9 mouse cellular contexts compared by ENCODE assay signal in the genomic region with DNA sequence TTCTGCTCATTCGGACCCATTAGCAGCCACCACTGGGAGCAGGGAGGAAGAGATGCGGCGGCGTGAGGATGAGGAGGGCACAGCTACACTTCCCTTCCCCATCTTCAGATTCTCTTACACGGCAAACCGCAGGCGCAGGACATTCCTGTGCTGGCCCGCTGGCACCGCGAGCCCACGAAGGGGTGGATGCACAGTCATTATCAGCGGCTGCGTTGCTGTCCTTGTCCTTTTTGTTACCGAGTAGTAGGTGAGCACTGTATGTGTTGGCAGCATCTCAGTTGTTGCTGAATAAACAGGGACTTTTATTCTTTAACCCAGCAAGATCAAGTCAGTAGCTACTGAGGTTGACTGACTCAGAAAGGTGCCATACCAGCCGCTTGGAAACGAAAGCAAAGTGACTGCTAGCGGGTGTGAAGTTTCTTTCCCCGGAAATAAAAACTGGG. TPM values are rescaled to one million over a fixed set of nuclear protein-coding genes. Genes with fewer than 3 reads are reported as not detected.
DNase-seq lines count a peak whose midpoint lies in the region; ATAC-seq and TF ChIP-seq lines count a peak whose summit lies in the region.
"Had no signal": no experiment of that assay in that cellular context is flagged by ENCODE, and none has a peak within 500 bp of the region (broad histone marks: within the 10 kb centered on the region; RNA-seq: fewer than 3 reads in every experiment).

No protein-coding gene starts in this region.

- DNase-seq in left cerebral cortex, adult 2 months (ENCODE audit: extremely low spot score in 1 of 2, low spot score in 2 of 2), result no peak
- DNase-seq in left cerebral cortex, postnatal 10 days (ENCODE audit: extremely low spot score in 1 of 2, low spot score in 2 of 2), result no peak
- peak; percentile 35 for DNase-seq in kidney, adult 2 months
- peak; percentile 46 for DNase-seq in lung, postnatal 36 days
- peak; percentile 58 to 62 for DNase-seq in thymus, postnatal 10 days (ENCODE audit: low spot score in 2 of 2)
- DNase-seq in embryo, embryonic 10 days (ENCODE audit: low spot score), result no peak
- no peak for DNase-seq in adrenal gland, adult 18-20 months (ENCODE audit: low spot score in 2 of 2)

- TF ChIP-seq POLR2A in kidney, adult 2 months (IDR thresholded peaks at IDR 0.05; ENCODE audit: low read depth, low read length), result no peak

- TF ChIP-seq CTCF in left cerebral cortex, adult 2 months (IDR thresholded peaks at IDR 0.05), result no peak
- no peak for TF ChIP-seq CTCF in kidney, adult 2 months (conservative IDR thresholded peaks at IDR 0.05; ENCODE audit: insufficient read depth, insufficient read length, low read depth, low read length)

- peak overlapping the region; percentile 13; the same call in 1 of the 2 replicates for H3K4me2 ChIP-seq in forebrain, embryonic 12.5 days

- ATAC-seq in forebrain, embryonic 12.5 days (ENCODE audit: low FRiP score), result no peak

- H3K27ac ChIP-seq in left cerebral cortex, adult 2 months, result no peak overlapping the region
- H3K27ac ChIP-seq in forebrain, embryonic 12.5 days, result no peak overlapping the region
- H3K27ac ChIP-seq in kidney, adult 2 months (ENCODE audit: insufficient read depth, low read depth, low read length), result no peak overlapping the region

- 57% methylated on average over 18 of the region's 18 CpGs for WGBS in forebrain, embryonic 12.5 days
- WGBS in kidney, adult 2 months, result 29% methylated on average over 18 of the region's 18 CpGs

- H3K9ac ChIP-seq in forebrain, embryonic 12.5 days, result no peak overlapping the region

- no peaks in the 10 kb centered on the region for H3K9me3 ChIP-seq in forebrain, embryonic 12.5 days

- peak overlapping the region; percentile 30 for H3K4me3 ChIP-seq in left cerebral cortex, adult 2 months
- no peak overlapping the region for H3K4me3 ChIP-seq in forebrain, embryonic 12.5 days (replicated peaks)
- H3K4me3 ChIP-seq in kidney, adult 2 months (ENCODE audit: insufficient read depth, low read depth, low read length), result peak overlapping the region; percentile 34
- H3K4me3 ChIP-seq: myocyte had no signal

- no peaks in the 10 kb centered on the region for H3K27me3 ChIP-seq in forebrain, embryonic 12.5 days
- no peaks in the 10 kb centered on the region for H3K27me3 ChIP-seq in kidney, adult 2 months (replicated peaks; ENCODE audit: control insufficient read depth, insufficient read depth, low read length)

- no peaks in the 10 kb centered on the region for H3K36me3 ChIP-seq in forebrain, embryonic 12.5 days (replicated peaks)
- no peaks in the 10 kb centered on the region for H3K36me3 ChIP-seq in kidney, adult 2 months (ENCODE audit: control insufficient read depth, insufficient read depth, low read length)

- intact Hi-C loops in left cerebral cortex, adult 2 months (cut with DNase I), result no loop called here
- intact Hi-C loops in left cerebral cortex, postnatal 10 days (cut with DNase I), result no loop called here

- H3K4me1 ChIP-seq in forebrain, embryonic 12.5 days, result no peaks in the 10 kb centered on the region
- no peaks in the 10 kb centered on the region for H3K4me1 ChIP-seq in kidney, adult 2 months (ENCODE audit: control insufficient read depth, insufficient read depth, low read length)

RNA-seq across cellular contexts. Expression of gene Sub1, which starts 13.8 kb away (rescaled TPM):
- 100 to 1,000 TPM; 279 to 310 TPM for total RNA-seq in left cerebral cortex, adult 2 months (2021)
- total RNA-seq in left cerebral cortex, postnatal 10 days (2021), result 100 to 1,000 TPM; 308 to 324 TPM
- 666 and 676 TPM in 2 replicates for polyA plus RNA-seq in forebrain, embryonic 12.5 days (2016; fragmentation: Nextera tagmentation; extraction: Ambion mirVana)
- polyA plus RNA-seq in kidney, adult 2 months (2012; rRNA removed), result 5.0 and 10.5 TPM in 2 replicates
- total RNA-seq in adrenal gland, adult 18-20 months (2021), result 100 to 1,000 TPM; 203 to 249 TPM

Comparison
In these comparisons a context has a peak if more than half of its experiments do, and no peak if none do; other contexts are left out.
1. DNase-seq: peak in kidney, adult 2 months (single experiment), lung, postnatal 36 days (single experiment) and thymus, postnatal 10 days (2 of 2); none in left cerebral cortex, adult 2 months (0 of 2), left cerebral cortex, postnatal 10 days (0 of 2), embryo, embryonic 10 days (single experiment) and adrenal gland, adult 18-20 months (0 of 2).